Mouse (Mus musculus): ENCODE results near the gene Gm11756.
"Not testable (repeated sequence)": the region's sequence is repeated elsewhere in the genome, so short reads cannot be mapped to it uniquely, and the experiment has no call there.

The Gm11756 gene

DNA sequence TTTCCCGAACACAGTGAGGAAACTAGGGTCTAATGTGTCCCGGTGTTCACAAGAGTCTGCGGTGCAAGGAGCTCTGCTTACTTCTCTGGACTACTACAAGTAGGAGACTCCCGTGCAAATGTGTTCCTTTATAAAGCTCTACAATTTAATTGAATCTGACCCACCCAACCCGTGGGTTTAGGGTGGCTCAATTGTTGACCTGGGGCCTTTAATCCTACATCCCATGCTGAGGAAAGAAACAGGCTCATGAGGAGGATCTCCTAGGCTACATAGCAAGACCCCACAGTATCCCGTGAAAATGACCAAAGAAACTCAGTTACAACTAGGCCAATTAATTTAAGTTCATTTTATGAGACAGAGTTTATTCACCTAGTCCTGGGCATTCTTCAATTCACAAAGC is at the start of gene Gm11756:
Gene Gm11756 (minus strand): TSS at position 101 of the 400 bp plus-strand sequence.
- DNase-seq (ENCODE audit: low read depth, low spot score), result not testable (repeated sequence)

DNA sequence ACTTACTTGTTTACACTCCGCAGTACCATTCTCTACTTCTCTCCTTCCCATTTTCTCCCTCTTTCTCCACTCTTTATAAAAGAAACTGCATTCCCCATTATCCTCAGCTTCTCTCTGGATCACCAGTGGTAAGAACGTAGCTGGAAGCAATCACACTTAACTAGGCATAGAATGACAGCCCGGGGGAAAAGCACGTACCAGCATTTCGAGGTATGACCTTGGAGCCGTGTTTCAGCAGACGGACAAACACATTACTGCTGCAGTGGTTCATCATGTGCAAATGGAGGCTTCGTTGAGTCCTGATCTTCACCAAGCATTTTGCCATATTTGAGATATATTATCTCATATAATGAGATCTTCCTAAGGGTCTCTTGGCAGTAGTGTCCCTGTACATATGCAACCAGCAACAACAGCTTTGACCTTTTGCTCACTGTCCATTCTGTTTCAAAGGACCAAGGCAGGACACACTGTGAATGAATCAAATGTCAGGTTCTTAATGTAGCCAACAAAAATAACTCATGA is 29.9 kb upstream of the Gm11756 start, which contains the start of gene 2310002L09Rik:
Gene 2310002L09Rik (minus strand): TSS at position 472 of the 522 bp plus-strand sequence.
- no peak for DNase-seq (ENCODE audit: low read depth, low spot score)

DNA sequence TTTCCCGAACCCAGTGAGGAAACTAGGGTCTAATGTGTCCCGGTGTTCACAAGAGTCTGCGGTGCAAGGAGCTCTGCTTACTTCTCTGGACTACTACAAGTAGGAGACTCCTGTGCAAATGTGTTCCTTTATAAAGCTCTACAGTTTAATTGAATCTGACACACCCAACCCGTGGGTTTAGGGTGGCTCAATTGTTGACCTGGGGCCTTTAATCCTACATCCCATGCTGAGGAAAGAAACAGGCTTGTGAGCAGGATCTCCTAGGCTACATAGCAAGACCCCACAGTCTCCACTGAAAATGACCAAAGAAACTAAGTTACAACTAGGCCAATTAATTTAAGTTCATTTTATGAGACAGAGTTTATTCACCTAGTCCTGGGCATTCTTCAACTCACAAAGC is 14.7 kb downstream of the Gm11756 start, which contains the start of gene Gm13871:
Gene Gm13871 (minus strand): TSS at position 101 of the 400 bp plus-strand sequence.
- not testable (repeated sequence) for DNase-seq (ENCODE audit: low read depth, low spot score)

DNA sequence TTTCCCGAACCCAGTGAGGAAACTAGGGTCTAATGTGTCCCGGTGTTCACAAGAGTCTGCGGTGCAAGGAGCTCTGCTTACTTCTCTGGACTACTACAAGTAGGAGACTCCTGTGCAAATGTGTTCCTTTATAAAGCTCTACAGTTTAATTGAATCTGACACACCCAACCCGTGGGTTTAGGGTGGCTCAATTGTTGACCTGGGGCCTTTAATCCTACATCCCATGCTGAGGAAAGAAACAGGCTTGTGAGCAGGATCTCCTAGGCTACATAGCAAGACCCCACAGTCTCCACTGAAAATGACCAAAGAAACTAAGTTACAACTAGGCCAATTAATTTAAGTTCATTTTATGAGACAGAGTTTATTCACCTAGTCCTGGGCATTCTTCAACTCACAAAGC is 29.5 kb downstream of the Gm11756 start, which contains the start of gene Gm11757:
Gene Gm11757 (minus strand): TSS at position 101 of the 400 bp plus-strand sequence.
- DNase-seq (ENCODE audit: low read depth, low spot score), result not testable (repeated sequence)

- DNase-seq (ENCODE audit: low read depth, low spot score), result not testable (repeated sequence)
Observed at GRCm38 (mm10) chr4:73876166-73876565, 44.4 kb downstream of the Gm11756 start, which contains the start of gene Gm11758. Gm11758 (minus strand) TSS chr4:73876266.

Data from R1 (cell line).